Mouse (Mus musculus) lung, postnatal 0 days (tissue): ENCODE data around the gene Gabrb1. TPM values are rescaled to one million over a fixed set of nuclear protein-coding genes. Genes with fewer than 3 reads are reported as not detected.

Experiments
- ATAC-seq: fragments of 200-750 bp; cut with Nextera tagmentation; 2 replicates; pipeline ENCODE4 v1.8.0; 2017; ENCODE audit warnings: moderate library complexity
- DNase-seq: peaks from one replicate; pipeline ENCODE4 v3.0.0-alpha.2; 2016; ENCODE audit warnings: low spot score
- H3K27ac ChIP-seq: fragments of 300-500 bp; sonication (generic); 2 replicates; pipeline ENCODE4 v1.5.1; 2014; ENCODE audit warnings: antibody characterized with exemption, mild to moderate bottlenecking, low read length, mixed read lengths
- H3K27me3 ChIP-seq: fragments of 300-500 bp; sonication (generic); replicated peaks from 2 replicates; pipeline ENCODE4 v1.6.1; 2014; ENCODE audit warnings: low read length, mixed read lengths; ENCODE audit not compliant: insufficient read depth
- H3K36me3 ChIP-seq: fragments of 300-500 bp; sonication (generic); 2 replicates; pipeline ENCODE4 v1.6.1; 2014; ENCODE audit warnings: low read length, mixed read lengths; ENCODE audit not compliant: insufficient read depth
- H3K4me1 ChIP-seq: fragments of 300-500 bp; sonication (generic); 2 replicates; pipeline ENCODE4 v1.6.1; 2014; ENCODE audit warnings: antibody characterized with exemption, low read depth, low read length, mixed read lengths; ENCODE audit not compliant: insufficient read depth
- H3K4me2 ChIP-seq: fragments of 300-500 bp; sonication (generic); replicated peaks from 2 replicates; pipeline ENCODE4 v1.6.1; 2014; ENCODE audit warnings: low read depth, mild to moderate bottlenecking, low read length, moderate library complexity, mixed read lengths
- H3K4me3 ChIP-seq: fragments of 300-500 bp; sonication (generic); 2 replicates; pipeline ENCODE4 v1.5.1; 2014; ENCODE audit warnings: low read depth, low read length
- H3K9ac ChIP-seq: fragments of 300-500 bp; sonication (generic); replicated peaks from 2 replicates; pipeline ENCODE4 v1.6.1; 2014; ENCODE audit warnings: low read depth, mild to moderate bottlenecking
- H3K9me3 ChIP-seq: fragments of 300-500 bp; sonication (generic); 2 replicates; pipeline ENCODE4 v1.6.1; 2016; ENCODE audit warnings: low read length, mixed read lengths
- CTCF ChIP-seq: IDR thresholded peaks from 2 replicates; pipeline ENCODE4 v1.5.1; 2016; ENCODE audit warnings: antibody characterized with exemption, mild to moderate bottlenecking
- EP300 ChIP-seq: IDR thresholded peaks from 2 replicates; pipeline ENCODE4 v1.6.1; 2016; ENCODE audit warnings: antibody characterized with exemption, mild to moderate bottlenecking, control low read depth
- WGBS: fragments of 180-500 bp; shearing (Covaris S2); extraction: QIAGEN DNeasy Blood & Tissue Kit; methylation state at CpG from one replicate; pipeline ENCODE4 v1.1.7; 2014; 5-methylcytosine and 5-hydroxymethylcytosine counted together
- polyA plus RNA-seq: library from polyadenylated mRNA; unstranded; fragments of >200 nt; fragmentation: Nextera tagmentation; extraction: Ambion mirVana; gene quantifications from 2 replicates; pipeline ENCODE4 v1.2.1, GENCODE M21; 2015

Gabrb1 gene
- polyA plus RNA-seq, 1 experiment from 2014 or later = 1.2 TPM

GRCm38 (mm10) chr5:72158667-72159066, 500.8 kb downstream of the Gabrb1 start:
- no peak overlapping the region for H3K27ac ChIP-seq
- no peak overlapping the region for H3K9ac ChIP-seq
- H3K4me3 ChIP-seq = no peak overlapping the region
- H3K27me3 ChIP-seq = no peaks in the 10 kb centered on the region
- H3K36me3 ChIP-seq = peaks cover 15% of the 10 kb centered on the region; the same call in 1 of the 2 replicates
- WGBS = 81% methylated on average over 12 of the region's 12 CpGs
- no peaks in the 10 kb centered on the region for H3K9me3 ChIP-seq
- no peaks in the 10 kb centered on the region for H3K4me1 ChIP-seq
- TF ChIP-seq CTCF (no peak), EP300 (no peak)
- no peak for ATAC-seq
- no peak for DNase-seq
- H3K4me2 ChIP-seq = no peak overlapping the region

GRCm38 (mm10) chr5:72159537-72159936, 501.6 kb downstream of the Gabrb1 start:
- Histone ChIP-seq H3K27ac (no peak overlapping the region), H3K4me2 (no peak overlapping the region), H3K36me3 (peaks cover 19% of the 10 kb centered on the region; the same call in 1 of the 2 replicates)

GRCm38 (mm10) chr5:72160781-72161485, 503.0 kb downstream of the Gabrb1 start:
- ATAC-seq = no peak
- WGBS = 82% methylated on average over 11 of the region's 11 CpGs
- H3K27ac ChIP-seq = no peak overlapping the region

More at GRCm38 (mm10) chr5:72159537-72159936, 501.6 kb downstream of the Gabrb1 start:
- Histone ChIP-seq H3K9me3 (no peaks in the 10 kb centered on the region), H3K27me3 (no peaks in the 10 kb centered on the region), H3K4me3 (no peak overlapping the region), H3K4me1 (no peaks in the 10 kb centered on the region), H3K9ac (no peak overlapping the region)
- DNase-seq (peak; percentile 21), ATAC-seq (peak; percentile 58)
- WGBS = 35% methylated on average over 6 of the region's 6 CpGs
- TF ChIP-seq CTCF (no peak), EP300 (peak; percentile 63)

GRCm38 (mm10) chr5:72162855-72163254, 504.9 kb downstream of the Gabrb1 start:
- Histone ChIP-seq H3K4me3 (no peak overlapping the region), H3K36me3 (peaks cover 19% of the 10 kb centered on the region), H3K4me2 (no peak overlapping the region), H3K27me3 (no peaks in the 10 kb centered on the region), H3K9me3 (no peaks in the 10 kb centered on the region), H3K27ac (no peak overlapping the region), H3K4me1 (no peaks in the 10 kb centered on the region; the same call in 1 of the 2 replicates), H3K9ac (no peak overlapping the region)
- DNase-seq (no peak), ATAC-seq (no peak)
- TF ChIP-seq CTCF (no peak), EP300 (no peak)
- WGBS = 84% methylated on average over 5 of the region's 5 CpGs

More at GRCm38 (mm10) chr5:72160781-72161485, 503.0 kb downstream of the Gabrb1 start:
- H3K27me3 ChIP-seq = no peaks in the 10 kb centered on the region
- no peak for DNase-seq
- no peak overlapping the region for H3K4me2 ChIP-seq
- TF ChIP-seq EP300 (no peak), CTCF (no peak)
- no peak overlapping the region for H3K4me3 ChIP-seq
- H3K4me1 ChIP-seq = no peaks in the 10 kb centered on the region
- H3K9ac ChIP-seq = no peak overlapping the region
- H3K9me3 ChIP-seq = no peaks in the 10 kb centered on the region
- peaks cover 19% of the 10 kb centered on the region for H3K36me3 ChIP-seq

GRCm38 (mm10) chr5:72164386-72164785, 506.5 kb downstream of the Gabrb1 start:
- TF ChIP-seq EP300 = no peak
- no peak for TF ChIP-seq CTCF
- WGBS = 64% methylated on average over 7 of the region's 7 CpGs
- ATAC-seq (no peak), DNase-seq (no peak)
- no peaks in the 10 kb centered on the region for H3K9me3 ChIP-seq
- no peak overlapping the region for H3K9ac ChIP-seq
- peaks cover 13% of the 10 kb centered on the region for H3K36me3 ChIP-seq
- no peak overlapping the region for H3K4me2 ChIP-seq
- no peak overlapping the region for H3K27ac ChIP-seq
- H3K4me3 ChIP-seq = no peak overlapping the region
- H3K4me1 ChIP-seq = no peaks in the 10 kb centered on the region; the same call in 1 of the 2 replicates
- no peaks in the 10 kb centered on the region for H3K27me3 ChIP-seq

GRCm38 (mm10) chr5:72167594-72168284, 509.8 kb downstream of the Gabrb1 start, which contains the start of gene Commd8:
Gene Commd8 (minus strand): TSS chr5:72168189.
- WGBS = under 1% methylated on average over 38 of the region's 38 CpGs
- Histone ChIP-seq H3K9me3 (no peaks in the 10 kb centered on the region), H3K27me3 (no peaks in the 10 kb centered on the region), H3K36me3 (peaks cover 4% of the 10 kb centered on the region; the same call in 1 of the 2 replicates), H3K9ac (peak within 1 kb of the TSS; percentile 55), H3K4me2 (peak within 1 kb of the TSS; percentile 71), H3K4me1 (no peaks in the 10 kb centered on the region; the same call in 1 of the 2 replicates), H3K27ac (peak within 1 kb of the TSS; percentile 79), H3K4me3 (peak within 1 kb of the TSS; percentile 79)
- DNase-seq (peak; percentile 98), ATAC-seq (peak; percentile 95)
- TF ChIP-seq CTCF (no peak), EP300 (no peak)
